Mouse (Mus musculus): ENCODE data around the gene Mef2d.

Mef2d gene

GRCm38 (mm10) chr3:88141787-88142523 lies at the start of gene Mef2d:
Mef2d (plus strand) TSS chr3:88142372.
- DNase-seq = peak; percentile 99

DNA sequence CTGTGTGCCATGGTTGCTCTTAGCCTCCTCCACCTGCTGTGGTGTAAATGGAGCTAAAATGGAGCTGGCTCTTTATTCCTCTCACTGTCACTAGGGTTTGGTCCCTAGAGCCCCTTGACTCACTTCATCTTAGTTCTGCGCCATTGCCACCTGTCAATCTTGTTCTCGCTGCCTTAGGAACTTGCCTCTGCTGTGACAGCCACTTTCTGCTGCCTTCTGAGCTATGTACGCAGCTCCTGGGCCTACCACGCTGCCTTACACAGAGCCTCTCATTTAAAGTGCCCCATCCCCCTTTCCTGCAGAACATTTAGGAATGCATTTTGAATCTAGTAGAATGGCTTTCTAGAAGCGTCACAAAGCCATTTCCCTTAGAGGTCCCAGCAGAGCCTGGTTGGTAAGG lies 48.0 kb upstream of the Mef2d start:
- no peak for DNase-seq

- no peak for DNase-seq
These were observed 44.5 kb upstream of the Mef2d start for GRCm38 (mm10) chr3:88097666-88098065.

DNA sequence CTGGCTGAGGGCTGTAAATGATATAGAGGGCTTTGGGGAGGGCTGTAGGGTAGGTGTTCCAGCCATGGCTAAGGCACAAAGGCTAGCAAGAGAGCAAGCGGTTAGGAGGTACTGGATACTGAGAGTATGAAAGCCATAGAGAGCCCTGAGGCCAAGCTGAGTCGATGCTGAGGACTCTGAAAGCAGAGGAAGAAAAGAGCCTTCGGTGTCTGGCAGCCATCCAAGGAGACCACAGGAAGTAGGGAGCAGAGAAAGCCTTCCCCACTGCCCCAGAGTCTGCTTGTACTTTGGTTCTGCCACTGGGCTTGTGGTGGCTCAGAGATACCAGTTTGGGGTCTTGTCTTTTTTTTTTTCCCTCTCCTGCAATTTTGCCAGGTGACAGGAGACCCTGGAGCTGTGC lies 41.9 kb upstream of the Mef2d start:
- no peak for DNase-seq

DNA sequence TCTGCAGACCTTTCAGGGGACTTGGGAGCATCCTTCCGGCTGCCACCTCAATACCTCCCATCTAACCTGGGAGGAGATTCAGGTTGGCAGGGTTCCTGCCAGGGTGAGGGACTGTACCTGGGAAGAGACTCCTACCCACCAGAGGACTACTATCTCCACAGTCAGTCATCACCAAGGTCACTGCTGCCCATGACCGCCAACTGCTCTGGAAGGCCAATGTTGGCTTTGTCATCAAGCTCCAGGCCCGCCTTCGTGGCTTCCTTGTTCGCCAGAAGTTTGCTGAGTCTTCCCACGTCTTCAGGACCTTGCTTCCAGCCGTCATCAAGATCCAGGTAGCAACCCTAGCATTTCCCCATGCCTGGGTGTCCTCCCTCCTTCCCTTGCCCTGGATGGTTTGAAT lies 40.4 kb upstream of the Mef2d start:
- no peak for DNase-seq

GRCm38 (mm10) chr3:88102196-88102595 lies 40.0 kb upstream of the Mef2d start:
- DNase-seq = no peak

- DNase-seq = no peak
These were observed 39.6 kb upstream of the Mef2d start for GRCm38 (mm10) chr3:88102611-88103010.

- no peak for DNase-seq
These were observed 36.0 kb upstream of the Mef2d start for GRCm38 (mm10) chr3:88106126-88106525.

GRCm38 (mm10) chr3:88109126-88109525 lies 33.0 kb upstream of the Mef2d start:
- no peak for DNase-seq

DNA sequence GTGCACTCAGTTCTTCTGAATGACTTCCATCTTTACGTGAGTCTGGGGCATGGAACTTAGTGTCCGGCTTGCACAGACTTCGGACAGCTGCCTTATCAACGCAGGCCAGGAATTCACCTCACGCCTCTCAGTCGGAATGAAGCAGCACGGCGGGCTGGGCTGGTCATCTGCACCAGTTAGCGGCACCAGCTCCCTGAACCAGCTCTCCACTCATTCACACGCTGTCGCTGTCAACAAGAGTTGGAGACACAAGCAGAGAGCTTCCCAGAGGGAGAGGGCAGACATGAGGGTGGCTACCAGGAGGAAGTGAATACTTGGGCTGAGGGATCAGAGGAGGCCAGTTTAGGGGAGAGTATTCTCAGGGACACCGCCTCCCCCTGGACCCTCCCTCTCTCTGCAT lies 27.8 kb upstream of the Mef2d start:
- no peak for DNase-seq

DNA sequence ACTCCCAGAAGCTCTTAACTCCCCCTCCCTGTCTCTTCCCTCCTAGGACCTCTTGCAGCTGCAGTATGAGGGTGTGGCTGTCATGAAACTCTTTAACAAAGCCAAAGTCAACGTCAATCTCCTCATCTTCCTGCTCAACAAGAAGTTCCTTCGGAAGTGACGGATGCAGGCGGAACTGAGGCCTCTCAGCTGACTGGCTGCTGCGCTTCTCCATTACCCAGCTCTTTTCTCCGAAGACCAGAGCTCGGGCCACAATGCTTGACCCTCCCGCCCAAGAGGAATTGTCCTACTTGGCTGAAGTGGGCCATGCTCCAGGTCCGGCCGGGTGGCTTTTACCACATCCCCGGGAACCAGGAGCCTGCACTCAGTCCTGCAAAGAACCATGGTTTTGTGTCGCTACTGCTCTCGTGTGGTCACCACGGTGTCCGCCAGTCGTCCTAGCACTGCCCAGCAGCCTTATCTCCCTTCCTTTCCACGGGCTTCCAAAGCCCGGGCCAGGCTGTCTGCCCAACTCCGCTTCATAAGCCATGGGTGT lies 22.0 kb upstream of the Mef2d start:
- DNase-seq = no peak

DNA sequence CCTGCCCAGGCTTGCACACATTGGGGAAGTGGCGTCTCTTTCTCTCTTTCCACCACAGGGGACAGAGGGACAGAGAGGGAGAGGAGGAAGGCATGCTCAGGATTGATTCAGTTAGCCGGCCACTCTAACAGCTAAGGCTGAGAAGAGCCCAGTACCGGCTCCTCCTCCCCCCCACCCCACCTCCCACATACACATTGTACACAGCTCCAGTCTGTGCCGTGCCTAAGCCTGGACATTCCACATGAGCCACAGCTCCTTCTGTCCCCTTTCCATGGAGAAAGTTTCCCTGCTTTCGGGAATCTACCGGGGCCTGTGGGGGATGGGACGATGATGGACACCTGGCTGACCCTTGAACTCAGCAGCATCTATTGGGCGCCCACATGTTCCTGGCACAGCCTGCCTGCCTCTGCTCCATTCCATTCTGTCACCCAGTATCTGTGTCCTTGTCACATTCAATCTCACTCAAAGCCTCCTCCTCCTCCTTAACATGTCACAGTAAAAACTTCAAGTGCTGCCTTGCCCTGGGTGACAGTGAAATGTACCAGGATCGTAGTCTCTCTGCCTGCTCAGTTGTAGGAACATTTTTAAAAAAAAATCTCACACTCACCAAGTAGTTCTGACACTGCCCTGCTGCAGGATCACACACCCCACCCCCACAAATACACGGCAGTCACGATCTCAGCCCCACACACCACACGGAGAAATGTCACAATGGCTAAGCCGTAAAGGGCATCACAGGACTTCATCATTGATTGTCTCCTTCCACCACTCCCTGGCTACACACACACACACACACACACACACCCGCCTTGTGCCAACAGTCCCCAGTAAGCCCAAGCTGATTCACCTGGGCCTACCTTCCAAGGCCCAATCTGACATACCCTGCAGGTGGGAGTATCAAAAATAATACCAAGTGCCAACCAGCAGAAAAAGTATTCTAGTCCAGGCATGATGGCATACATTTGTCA lies 20.7 kb upstream of the Mef2d start:
- DNase-seq = no peak

DNA sequence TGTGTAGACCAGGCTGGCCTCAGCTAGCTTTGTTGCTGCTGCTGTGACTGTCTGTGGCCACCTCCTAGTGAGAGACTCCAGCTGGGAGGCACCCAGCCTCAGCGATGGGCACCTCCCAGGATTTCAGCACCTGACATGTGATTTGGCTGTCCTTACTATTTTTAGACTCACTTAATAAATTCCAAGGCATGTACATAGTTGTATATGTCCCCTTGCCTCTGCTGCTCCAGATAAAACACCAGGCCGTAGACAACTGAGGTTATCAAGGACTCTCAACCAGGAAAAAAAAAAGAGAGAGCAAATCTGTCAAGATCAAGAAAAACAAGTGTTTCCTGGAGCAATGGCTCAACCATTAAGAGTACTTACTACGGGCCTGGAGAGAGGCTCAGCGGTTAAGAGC lies 17.0 kb upstream of the Mef2d start:
- DNase-seq = no peak

DNA sequence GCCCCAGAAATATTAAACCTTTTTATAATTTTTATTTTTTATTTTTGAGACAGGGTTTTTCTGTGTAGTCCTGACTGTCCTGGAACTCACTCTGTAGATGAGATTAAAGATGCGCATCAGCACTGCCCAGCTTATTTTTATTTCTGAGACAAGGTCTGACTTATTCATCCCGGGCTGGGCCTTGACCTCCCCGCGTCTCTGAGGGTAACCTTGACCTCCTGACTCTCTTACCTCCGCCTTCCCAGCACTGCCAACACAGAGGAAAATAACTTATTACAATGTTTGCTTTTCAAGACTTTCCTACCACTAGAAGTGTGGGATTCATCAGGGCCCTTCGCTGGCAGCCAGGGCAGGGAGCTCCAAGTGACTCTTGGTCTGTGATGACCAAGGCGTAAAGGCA lies 16.0 kb upstream of the Mef2d start:
- no peak for DNase-seq

DNA sequence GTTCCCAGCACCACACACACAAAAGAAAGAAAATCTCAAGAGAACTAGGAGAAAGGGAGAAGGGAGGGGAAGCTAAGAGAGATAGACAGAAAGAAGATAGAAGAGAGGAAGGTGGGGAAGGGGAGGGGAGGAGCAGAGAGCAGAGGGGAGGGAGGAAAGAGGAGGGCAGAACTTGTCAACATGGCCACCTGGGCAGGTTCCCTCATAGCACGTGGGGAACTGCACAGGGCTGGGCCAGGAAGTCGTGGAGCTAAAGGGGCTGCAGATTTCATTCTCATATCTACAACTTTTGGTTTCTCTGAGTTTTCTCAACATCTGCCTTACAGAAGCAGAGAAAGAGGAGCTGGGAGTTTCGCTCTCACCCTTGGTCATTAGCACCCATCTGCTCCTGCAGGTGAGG lies 14.5 kb upstream of the Mef2d start:
- no peak for DNase-seq

GRCm38 (mm10) chr3:88128056-88128455 lies 14.1 kb upstream of the Mef2d start:
- DNase-seq = no peak

DNA sequence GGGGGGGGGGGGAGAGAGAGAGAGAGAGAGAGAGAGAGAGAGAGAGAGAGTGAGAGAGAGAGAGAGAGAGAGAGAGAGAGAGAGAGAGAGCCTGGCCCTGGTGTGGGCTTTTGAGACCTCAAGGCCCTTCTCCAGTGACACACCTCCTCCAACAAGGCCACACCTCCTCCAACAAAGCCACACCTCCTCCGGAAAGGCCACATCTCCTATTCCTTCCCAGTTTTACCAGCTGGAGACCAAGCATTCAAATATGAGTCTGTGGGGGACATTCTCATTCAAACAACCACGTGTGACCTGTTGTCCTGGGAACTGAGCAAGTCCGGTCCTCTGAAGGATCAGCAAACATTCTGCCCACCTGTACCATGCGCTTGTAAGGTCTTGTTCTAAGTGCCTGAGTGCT lies 13.2 kb upstream of the Mef2d start:
- DNase-seq = no peak

- no peak for DNase-seq
These were observed 11.1 kb upstream of the Mef2d start for GRCm38 (mm10) chr3:88131071-88131470.

DNA sequence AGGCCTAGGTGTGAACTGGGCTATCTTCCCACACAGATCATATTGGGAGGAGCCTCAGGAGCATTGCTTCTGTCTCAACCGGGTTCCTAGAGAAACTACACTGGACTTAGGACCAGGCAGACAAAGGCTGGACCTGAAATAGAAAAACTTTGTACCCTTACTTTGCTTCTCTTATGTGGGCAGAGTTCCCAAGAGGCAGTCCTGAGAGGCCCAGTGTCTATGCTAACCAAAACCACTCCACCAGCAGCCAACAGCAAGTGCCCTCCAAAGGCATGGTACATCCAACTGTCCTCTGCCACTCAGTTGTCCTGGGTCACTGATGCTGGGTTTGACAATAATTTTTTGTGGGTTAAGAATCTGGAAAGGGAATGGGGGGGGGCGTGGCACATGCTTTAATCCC lies 9.7 kb upstream of the Mef2d start:
- DNase-seq = no peak

DNA sequence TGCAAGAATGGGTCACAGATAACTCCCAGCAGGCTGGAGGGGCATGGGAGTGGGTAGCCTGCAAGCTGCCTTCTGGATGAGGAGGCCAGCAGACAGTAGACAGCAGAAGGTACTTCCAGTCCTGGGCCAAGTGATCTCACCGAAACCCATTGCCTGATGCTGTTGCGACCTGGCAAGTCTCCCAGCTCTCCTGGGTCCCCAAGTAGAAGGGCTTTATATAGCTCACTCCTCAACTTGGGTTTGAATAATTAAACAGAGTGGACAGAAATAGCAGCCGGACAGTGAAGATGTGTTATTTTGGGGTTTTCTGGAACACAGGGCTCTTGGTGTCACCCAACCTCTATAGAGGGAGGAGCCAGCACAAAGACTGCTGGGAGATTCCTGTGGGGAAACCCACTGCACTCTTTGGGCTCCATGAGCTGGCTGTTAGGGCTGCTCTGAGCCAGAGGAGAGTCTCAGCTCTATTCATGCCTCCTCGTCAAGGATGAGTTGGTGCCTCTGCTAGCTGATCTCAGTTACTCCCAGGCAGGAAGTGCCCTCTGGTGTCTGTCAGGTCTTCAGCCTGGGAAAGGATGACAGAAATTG lies 8.9 kb upstream of the Mef2d start:
- DNase-seq = no peak

DNA sequence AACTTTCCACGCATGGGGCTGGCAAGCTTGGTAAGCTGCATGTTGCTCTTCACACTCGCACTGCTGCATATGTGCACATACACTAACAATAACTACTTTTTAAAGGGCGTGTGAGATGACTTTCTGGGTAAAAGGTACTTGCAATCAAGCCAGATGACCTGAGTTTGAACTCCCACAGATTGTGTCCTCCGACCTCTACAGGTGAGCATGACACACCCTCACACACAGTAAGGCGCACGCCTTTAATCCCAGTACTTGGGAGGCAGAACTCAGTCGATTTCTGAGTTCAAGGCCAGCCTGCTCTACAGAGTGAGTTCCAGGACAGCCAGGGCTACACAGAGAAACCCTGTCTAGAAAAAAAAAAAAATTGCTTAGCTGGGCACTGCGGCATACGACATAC lies 5.8 kb upstream of the Mef2d start:
- no peak for DNase-seq

GRCm38 (mm10) chr3:88136945-88137494 lies 5.2 kb upstream of the Mef2d start:
- DNase-seq = no peak

- DNase-seq = no peak
These were observed 4.4 kb upstream of the Mef2d start for GRCm38 (mm10) chr3:88137821-88138220.

All from embryo, embryonic 11 days (tissue).